Mouse (Mus musculus) midbrain, embryonic 12.5 days (tissue): ENCODE measurements around the gene Ints12. TPM values are rescaled to one million over a fixed set of nuclear protein-coding genes. Genes with fewer than 3 reads are reported as not detected.

Experiments used
- ATAC-seq: fragments of 200-750 bp; cut with Nextera tagmentation; 2 replicates; pipeline ENCODE4 v1.8.0; 2017; ENCODE audit warnings: low read depth, moderate TSS enrichment, moderate library complexity; ENCODE audit not compliant: low FRiP score
- H3K27ac ChIP-seq: fragments of 300-500 bp; sonication (generic); replicated peaks from 2 replicates; pipeline ENCODE4 v1.5.1; 2016; ENCODE audit warnings: mild to moderate bottlenecking
- H3K27me3 ChIP-seq: fragments of 300-500 bp; sonication (generic); 2 replicates; pipeline ENCODE4 v1.6.1; 2016; ENCODE audit warnings: mild to moderate bottlenecking
- H3K36me3 ChIP-seq: fragments of 300-500 bp; sonication (generic); 2 replicates; pipeline ENCODE4 v1.6.1; 2016
- H3K4me1 ChIP-seq: fragments of 300-500 bp; sonication (generic); 2 replicates; pipeline ENCODE4 v1.6.1; 2016
- H3K4me2 ChIP-seq: fragments of 300-500 bp; sonication (generic); replicated peaks from 2 replicates; pipeline ENCODE4 v1.6.1; 2016; ENCODE audit warnings: mild to moderate bottlenecking, moderate library complexity
- H3K4me3 ChIP-seq: fragments of 300-500 bp; sonication (generic); 2 replicates; pipeline ENCODE4 v1.5.1; 2016; ENCODE audit warnings: mild to moderate bottlenecking
- H3K9ac ChIP-seq: fragments of 300-500 bp; sonication (generic); replicated peaks from 2 replicates; pipeline ENCODE4 v1.6.1; 2016; ENCODE audit warnings: mild to moderate bottlenecking, moderate library complexity
- H3K9me3 ChIP-seq: fragments of 300-500 bp; sonication (generic); 2 replicates; pipeline ENCODE4 v1.6.1; 2016; ENCODE audit warnings: mild to moderate bottlenecking
- WGBS: fragments of 180-500 bp; shearing (Covaris S2); methylation state at CpG from one replicate; pipeline ENCODE4 v1.1.7; 2016; 5-methylcytosine and 5-hydroxymethylcytosine counted together
- polyA plus RNA-seq: library from polyadenylated mRNA; unstranded; fragments of >200 nt; fragmentation: Nextera tagmentation; extraction: Ambion mirVana; gene quantifications from 2 replicates; pipeline ENCODE4 v1.2.1, GENCODE M21; 2016

Gene Ints12
- polyA plus RNA-seq, result 27.6 and 27.7 TPM in 2 replicates

DNA sequence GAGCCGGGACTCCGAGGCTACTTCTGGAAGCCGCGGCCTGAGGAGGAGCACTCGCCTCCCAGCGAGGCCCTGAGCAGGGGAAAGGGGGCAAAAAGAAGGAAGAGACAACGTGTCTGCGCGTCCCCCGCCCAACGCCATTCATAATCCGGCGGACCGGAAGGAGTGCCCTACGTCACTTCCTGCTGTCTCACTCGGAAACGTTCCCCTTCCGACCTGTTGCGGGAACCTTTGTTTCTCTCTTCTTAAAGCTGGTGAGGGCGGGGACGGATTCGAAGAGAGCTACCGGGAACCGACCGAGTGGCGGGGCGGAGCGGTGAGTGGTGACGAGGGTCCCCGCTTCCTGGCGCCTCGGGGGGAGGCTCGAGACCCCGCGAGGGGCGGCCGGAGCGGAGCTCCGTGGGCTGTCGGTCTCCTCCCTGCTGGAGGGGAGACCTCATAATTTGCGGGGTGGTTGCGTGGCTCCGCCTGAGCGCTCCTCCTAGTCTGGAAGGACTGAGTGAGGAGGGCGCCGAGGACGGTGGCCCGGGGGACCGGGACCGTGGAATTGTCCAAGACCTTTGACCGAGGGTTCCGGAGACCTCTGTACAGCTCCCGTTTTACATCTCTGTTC is at the start of gene Ints12, which contains the start of gene Gstcd:
Ints12 (plus strand) TSS at position 177 of the 610 bp plus-strand sequence.
Gstcd (minus strand) TSS at position 370 of the 610 bp plus-strand sequence.
- Histone ChIP-seq H3K4me3 (peak within 1 kb of the TSS; percentile 94), H3K9me3 (no peaks in the 10 kb centered on the region), H3K36me3 (peaks cover 5% of the 10 kb centered on the region; the same call in 1 of the 2 replicates), H3K27ac (peak within 1 kb of the TSS; percentile 99), H3K27me3 (no peaks in the 10 kb centered on the region), H3K4me1 (peaks cover 20% of the 10 kb centered on the region), H3K4me2 (peak within 1 kb of the TSS; percentile 61), H3K9ac (peak within 1 kb of the TSS; percentile 96)
- under 1% methylated on average over 49 of the region's 53 CpGs for whole genome bisulfite sequencing
- peak; percentile 96 for ATAC-seq

DNA sequence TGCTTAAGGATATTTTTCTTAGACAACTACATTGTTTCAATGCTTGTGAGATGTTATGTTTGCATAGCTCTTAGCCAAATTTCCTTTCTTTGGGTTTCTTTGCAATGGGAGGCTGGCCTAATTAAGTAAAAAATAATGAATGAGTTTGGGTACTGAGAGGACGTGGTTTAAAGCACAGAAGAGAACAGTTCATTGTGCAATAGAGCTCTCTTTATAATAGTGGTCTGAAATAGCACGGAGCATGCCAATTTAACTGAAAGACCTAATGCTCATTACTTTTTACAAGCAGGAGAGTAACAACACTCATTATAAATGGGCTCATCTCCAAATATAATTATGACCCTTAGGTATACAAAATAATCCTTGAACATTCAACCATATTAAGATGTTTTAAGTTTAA is 39.6 kb upstream of the Ints12 start:
- Histone ChIP-seq H3K9me3 (no peaks in the 10 kb centered on the region), H3K4me1 (no peaks in the 10 kb centered on the region), H3K27me3 (no peaks in the 10 kb centered on the region), H3K36me3 (peaks cover 13% of the 10 kb centered on the region; the same call in 1 of the 2 replicates), H3K4me3 (no peak overlapping the region), H3K9ac (no peak overlapping the region), H3K4me2 (no peak overlapping the region), H3K27ac (no peak overlapping the region)
- ATAC-seq, result peak; percentile 47; the same call in 1 of the 2 replicates
- WGBS, result 85% methylated on average over 2 of the region's 2 CpGs

DNA sequence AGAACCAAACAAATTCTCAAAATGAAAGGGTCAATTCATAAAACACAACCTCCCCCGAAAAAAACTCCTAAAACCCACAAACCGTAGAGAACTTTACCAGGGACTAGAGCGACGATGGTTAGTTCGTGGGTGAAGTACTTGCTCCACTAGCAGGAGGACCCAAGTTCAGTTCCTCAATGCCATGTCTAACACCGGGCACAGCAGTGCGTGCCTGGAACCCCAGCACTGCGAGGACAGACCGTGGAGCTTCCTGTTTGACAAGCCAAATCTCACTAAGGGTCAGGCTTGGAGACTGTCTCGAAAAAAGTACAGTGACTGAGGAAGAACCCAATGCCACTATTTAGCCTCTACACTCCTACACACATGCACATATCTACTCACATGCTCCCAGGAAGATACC is 16.1 kb upstream of the Ints12 start:
- Histone ChIP-seq H3K9me3 (no peaks in the 10 kb centered on the region), H3K27me3 (no peaks in the 10 kb centered on the region), H3K4me1 (no peaks in the 10 kb centered on the region), H3K36me3 (peaks cover 14% of the 10 kb centered on the region), H3K4me3 (no peak overlapping the region), H3K4me2 (no peak overlapping the region), H3K9ac (no peak overlapping the region), H3K27ac (no peak overlapping the region)
- no peak for ATAC-seq
- WGBS, result 94% methylated on average over 10 of the region's 10 CpGs

DNA sequence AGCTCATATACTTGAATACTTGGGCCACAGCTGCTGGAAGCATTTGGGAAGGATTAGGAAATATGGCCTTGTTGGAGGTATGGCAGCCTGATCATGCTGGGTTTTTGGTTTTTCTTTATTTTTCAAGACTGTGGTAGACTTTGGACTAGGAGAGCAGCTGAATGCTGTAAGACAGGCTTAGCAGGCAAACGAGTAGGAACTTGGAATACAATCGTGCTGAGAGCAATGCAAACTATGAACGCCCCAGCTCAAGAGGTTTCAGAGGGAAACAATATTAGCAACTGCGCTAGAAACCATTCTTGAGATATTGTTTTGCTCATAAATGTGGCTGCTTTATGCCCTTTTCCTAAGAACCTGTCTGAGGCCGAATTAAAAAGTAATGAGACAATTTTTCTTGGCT is 8.9 kb upstream of the Ints12 start:
- Histone ChIP-seq H3K9ac (no peak overlapping the region), H3K9me3 (no peaks in the 10 kb centered on the region), H3K4me2 (no peak overlapping the region), H3K4me1 (no peaks in the 10 kb centered on the region), H3K36me3 (peaks cover 26% of the 10 kb centered on the region), H3K27ac (no peak overlapping the region), H3K4me3 (no peak overlapping the region), H3K27me3 (no peaks in the 10 kb centered on the region)
- WGBS, result 90% methylated on average over 5 of the region's 5 CpGs
- no peak for ATAC-seq

DNA sequence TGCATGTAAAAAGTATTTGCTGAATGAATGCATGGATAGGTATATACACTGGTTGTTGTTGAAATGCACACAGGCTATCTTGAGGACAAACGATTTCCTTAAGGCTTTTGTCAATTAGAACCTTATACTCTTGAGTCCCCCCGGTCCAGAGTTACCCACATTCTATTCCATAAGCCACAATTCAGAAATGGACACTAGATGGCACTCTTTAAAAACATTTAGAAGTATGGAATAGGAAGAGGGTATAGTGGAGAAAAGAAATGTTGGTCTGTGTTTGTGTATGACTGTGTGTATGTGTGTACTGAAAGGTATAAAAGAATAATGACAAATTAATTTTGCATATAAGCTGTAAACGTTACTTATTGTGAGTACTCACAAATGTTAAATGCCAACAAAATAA is 5.8 kb upstream of the Ints12 start:
- Histone ChIP-seq H3K4me1 (peaks cover 8% of the 10 kb centered on the region; the same call in 1 of the 2 replicates), H3K9me3 (no peaks in the 10 kb centered on the region), H3K4me2 (no peak overlapping the region), H3K27ac (no peak overlapping the region), H3K36me3 (peaks cover 26% of the 10 kb centered on the region), H3K4me3 (no peak overlapping the region), H3K27me3 (no peaks in the 10 kb centered on the region), H3K9ac (no peak overlapping the region)
- ATAC-seq, result peak; percentile 47; the same call in 1 of the 2 replicates
- 74% methylated on average over 3 of the region's 3 CpGs for WGBS

DNA sequence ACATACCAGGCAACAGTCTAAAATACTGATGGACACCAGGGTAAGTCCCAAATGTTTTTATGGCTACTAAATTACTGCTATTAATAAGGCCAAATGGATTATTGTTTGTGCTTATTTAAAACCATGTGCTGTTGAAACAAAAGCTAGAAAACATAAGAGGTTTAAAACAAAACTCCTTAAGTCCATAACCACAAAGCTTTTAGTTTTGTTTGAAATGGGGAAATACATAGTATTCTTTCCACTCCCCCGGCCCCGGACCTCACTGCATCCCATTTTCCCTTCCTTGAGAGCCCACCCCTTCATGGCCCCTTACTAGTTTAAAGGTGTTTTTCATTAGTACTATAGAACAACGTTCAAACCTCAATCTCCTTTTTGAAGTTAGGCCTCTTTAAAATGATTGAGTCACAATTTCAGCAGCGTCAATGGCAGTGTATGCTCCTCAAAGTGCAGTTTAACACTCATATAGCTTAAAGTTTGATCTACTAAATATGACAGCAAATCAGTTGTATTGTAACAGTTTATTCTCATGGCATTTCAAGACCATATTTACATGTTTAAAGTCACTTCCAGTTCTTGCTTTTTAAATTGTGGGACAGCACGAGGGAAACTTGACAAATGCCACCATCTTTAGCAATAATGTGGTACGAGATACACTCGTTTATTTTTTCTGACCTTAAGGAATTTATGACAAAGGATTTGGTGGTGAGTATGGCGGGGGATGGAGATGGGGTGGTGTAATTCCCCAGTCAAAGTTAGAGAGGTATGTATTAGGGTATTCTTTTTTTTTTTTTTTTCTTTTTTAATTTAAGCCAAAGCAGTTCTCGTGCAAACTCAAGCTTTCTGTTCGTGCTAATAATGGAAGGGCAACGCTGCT is 1.2 kb upstream of the Ints12 start:
- ATAC-seq, result no peak
- Histone ChIP-seq H3K4me1 (peaks cover 20% of the 10 kb centered on the region), H3K4me3 (peak overlapping the region; percentile 94), H3K4me2 (peak overlapping the region; percentile 61), H3K9me3 (no peaks in the 10 kb centered on the region), H3K27ac (peak overlapping the region; percentile 99; the same call in 1 of the 2 replicates), H3K36me3 (no peaks in the 10 kb centered on the region), H3K27me3 (no peaks in the 10 kb centered on the region), H3K9ac (peak overlapping the region; percentile 96)
- 8% methylated on average over 11 of the region's 11 CpGs for WGBS

DNA sequence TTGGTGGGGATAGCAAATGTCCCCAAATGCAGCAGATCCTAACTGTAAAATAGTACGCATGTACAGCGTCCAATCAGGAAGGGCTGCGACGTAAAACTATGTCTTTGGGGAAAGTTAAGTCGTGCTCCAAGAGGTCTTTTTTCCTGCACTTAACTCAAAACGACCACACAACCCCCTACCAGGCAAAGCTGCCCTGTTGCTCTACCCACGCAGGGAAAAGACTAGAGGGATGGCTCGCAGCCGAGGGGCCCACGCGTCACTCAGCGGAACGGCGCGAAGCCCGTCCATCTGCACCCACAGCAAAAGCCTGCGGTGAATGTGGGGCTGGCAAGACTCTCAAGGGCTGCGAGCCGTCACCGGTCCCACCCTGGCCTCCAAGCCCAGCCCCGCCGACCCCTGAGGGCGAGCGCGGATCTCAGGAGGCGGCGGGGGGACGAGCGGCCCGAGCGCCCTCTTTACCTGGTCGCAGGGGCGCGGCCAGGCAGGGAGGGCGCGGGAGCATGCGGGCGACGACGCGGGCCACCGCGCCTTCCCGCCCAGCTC is 448 bp upstream of the Ints12 start:
- Histone ChIP-seq H3K4me2 (peak overlapping the region; percentile 61), H3K27ac (peak overlapping the region; percentile 99), H3K36me3 (peaks cover 3% of the 10 kb centered on the region; the same call in 1 of the 2 replicates), H3K27me3 (no peaks in the 10 kb centered on the region), H3K9ac (peak overlapping the region; percentile 96), H3K4me1 (peaks cover 20% of the 10 kb centered on the region), H3K9me3 (no peaks in the 10 kb centered on the region), H3K4me3 (peak overlapping the region; percentile 94)
- ATAC-seq, result no peak; the same call in 1 of the 2 replicates
- WGBS, result under 1% methylated on average over 44 of the region's 44 CpGs

DNA sequence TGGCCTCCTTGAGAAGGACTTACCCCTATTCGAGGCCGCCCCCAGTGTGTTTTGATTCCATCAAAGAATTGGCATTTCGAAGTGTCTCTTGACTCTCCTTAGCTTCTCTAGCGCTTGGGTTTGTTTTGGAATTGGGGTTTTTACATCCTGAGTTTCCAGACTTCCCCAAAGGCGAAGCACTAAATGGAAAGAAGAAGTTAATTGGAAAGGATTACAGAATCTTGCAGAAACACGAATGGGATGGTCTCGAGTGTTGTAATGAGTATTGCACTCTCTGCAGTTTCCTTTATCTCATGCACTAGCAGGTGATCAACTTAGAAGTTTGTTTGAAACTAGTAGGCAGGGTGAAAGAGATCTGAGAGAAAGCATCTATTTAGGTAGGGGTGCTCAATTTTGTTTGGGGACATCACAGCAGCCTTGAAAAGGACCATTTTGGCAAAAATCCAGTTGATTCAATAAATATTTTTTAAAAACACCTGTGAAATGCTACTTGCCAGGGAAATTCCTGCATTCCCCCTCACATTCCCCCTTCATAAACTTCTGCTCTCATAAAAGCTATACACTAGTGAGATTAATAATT is 724 bp downstream of the Ints12 start:
- ATAC-seq, result no peak
- H3K4me3 ChIP-seq, result peak overlapping the region; percentile 94
- 1% methylated on average over 7 of the region's 7 CpGs for whole genome bisulfite sequencing
- H3K27me3 ChIP-seq, result no peaks in the 10 kb centered on the region
- H3K9me3 ChIP-seq, result no peaks in the 10 kb centered on the region
- peak overlapping the region; percentile 96 for H3K9ac ChIP-seq
- peak overlapping the region; percentile 99 for H3K27ac ChIP-seq
- peak overlapping the region; percentile 61 for H3K4me2 ChIP-seq
- peaks cover 10% of the 10 kb centered on the region; the same call in 1 of the 2 replicates for H3K36me3 ChIP-seq
- H3K4me1 ChIP-seq, result peaks cover 20% of the 10 kb centered on the region

DNA sequence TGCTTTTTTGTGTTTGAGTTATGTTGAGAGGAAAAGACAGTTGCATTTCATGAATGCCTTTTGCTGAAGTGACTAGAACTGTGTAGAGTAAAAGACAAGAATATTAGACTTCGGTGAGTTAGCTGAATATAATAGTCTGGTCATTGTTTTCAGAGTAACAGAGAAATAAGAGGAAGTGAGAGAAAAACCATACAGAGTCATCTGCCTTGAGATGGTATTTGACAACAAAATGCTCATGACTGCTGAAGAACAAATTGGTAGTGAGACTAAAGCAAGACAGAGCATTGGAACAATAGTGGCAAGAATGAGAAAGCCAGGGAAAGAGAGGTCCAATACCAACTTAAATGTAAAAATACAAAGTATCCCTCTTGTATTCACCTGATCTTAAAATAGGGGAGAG is 1.3 kb downstream of the Ints12 start:
- Histone ChIP-seq H3K4me2 (peak overlapping the region; percentile 61), H3K9me3 (no peaks in the 10 kb centered on the region), H3K4me1 (peaks cover 20% of the 10 kb centered on the region), H3K27ac (no peak overlapping the region), H3K4me3 (peak overlapping the region; percentile 94), H3K9ac (peak overlapping the region; percentile 96), H3K27me3 (no peaks in the 10 kb centered on the region), H3K36me3 (peaks cover 13% of the 10 kb centered on the region)
- no peak for ATAC-seq
- 80% methylated on average over 1 of the region's 1 CpGs for WGBS

DNA sequence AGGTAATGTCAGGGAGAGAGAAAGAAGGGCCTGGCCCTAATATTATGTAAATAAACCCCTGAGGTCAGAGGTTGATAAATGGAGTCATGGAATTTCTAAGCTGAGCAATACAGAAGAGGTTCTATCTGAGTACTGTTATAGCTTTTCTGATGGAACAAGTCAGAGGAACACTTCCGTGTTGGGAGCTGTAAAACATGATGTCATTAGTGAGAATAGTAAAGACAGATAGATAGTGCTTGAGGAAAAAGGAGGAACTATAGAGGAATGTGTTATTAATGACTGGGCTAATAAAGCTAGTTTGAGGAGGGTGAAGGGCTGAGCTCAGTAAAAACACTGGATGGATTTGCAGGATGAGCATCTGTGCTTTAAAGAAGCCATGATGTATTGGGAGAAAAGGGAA is 2.7 kb downstream of the Ints12 start:
- H3K9ac ChIP-seq, result no peak overlapping the region
- H3K4me3 ChIP-seq, result no peak overlapping the region
- peaks cover 20% of the 10 kb centered on the region for H3K4me1 ChIP-seq
- ATAC-seq, result no peak
- no peaks in the 10 kb centered on the region for H3K9me3 ChIP-seq
- H3K36me3 ChIP-seq, result peaks cover 25% of the 10 kb centered on the region
- WGBS, result 84% methylated on average over 1 of the region's 1 CpGs
- H3K27me3 ChIP-seq, result no peaks in the 10 kb centered on the region
- no peak overlapping the region for H3K4me2 ChIP-seq
- H3K27ac ChIP-seq, result no peak overlapping the region

DNA sequence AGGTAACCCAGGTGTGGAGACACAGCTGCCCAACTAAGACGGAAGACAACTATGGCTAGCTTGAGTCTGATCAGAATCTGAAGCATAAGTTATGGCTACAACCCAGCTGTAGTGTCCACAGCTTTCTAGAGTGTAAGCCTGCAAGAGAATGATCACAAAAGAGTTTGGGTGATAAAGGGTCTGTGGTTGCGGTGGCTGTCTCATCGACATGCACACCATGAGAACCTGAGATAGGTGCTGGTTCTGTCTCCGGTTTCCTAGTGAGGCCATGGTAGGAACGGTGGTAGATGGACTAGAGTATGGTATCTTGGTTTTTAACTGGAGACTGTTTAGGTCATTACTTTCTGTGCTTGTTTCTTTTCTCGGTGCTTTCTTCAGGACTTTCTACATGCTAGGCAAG is 6.3 kb downstream of the Ints12 start:
- no peak overlapping the region for H3K4me3 ChIP-seq
- H3K27ac ChIP-seq, result no peak overlapping the region
- H3K4me1 ChIP-seq, result peaks cover 7% of the 10 kb centered on the region
- 96% methylated on average over 6 of the region's 6 CpGs for WGBS
- no peak for ATAC-seq
- no peaks in the 10 kb centered on the region for H3K9me3 ChIP-seq
- H3K9ac ChIP-seq, result no peak overlapping the region
- peaks cover 49% of the 10 kb centered on the region for H3K36me3 ChIP-seq
- H3K27me3 ChIP-seq, result no peaks in the 10 kb centered on the region
- no peak overlapping the region for H3K4me2 ChIP-seq
